Mouse (Mus musculus): ENCODE results near the gene Snap47. TPM values are rescaled to one million over a fixed set of nuclear protein-coding genes. Genes with fewer than 3 reads are reported as not detected.

The Snap47 gene
- 2.5 and 6.5 TPM in 2 replicates for polyA plus RNA-seq (2012; ENCODE audit: low replicate concordance)

DNA sequence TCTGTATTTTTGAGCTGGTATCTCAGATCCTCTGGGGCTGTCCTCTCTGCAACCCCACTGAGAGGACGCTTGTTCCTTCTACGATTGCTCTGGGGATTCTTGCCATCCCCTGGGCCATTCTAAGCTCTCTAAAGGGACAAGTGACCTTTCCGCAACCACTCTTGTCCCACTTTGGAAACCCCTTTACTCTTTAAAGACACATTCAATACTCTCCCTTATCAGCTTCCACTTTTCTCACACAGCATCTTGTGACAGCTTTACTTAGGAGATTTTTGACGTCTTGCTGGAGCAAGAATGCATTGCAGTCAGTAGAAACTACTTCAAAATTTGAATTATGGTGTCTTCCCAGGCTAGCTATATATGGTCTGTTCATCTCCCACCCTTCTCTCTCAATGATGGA is at the start of gene Snap47:
TSS of gene Snap47 (minus strand) at position 101 of the 400 bp plus-strand sequence.

DNA sequence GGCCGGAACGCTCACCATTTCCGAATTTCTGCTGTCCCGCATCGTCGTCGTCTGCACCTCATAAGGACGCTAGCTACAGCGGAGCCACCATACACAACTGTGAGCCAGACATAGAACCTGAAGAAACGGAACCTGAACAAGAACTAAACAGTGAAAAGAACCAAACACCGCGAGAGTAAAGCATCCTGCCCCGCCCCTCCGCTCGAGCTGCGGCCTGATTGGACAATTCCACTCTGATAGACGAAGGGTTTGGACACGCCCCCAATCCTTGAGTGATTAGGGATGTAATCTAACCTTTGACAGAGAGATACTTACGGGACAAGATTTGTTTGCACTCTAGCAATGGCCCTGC is 21.3 kb upstream of the Snap47 start, which contains the start of gene Zfp867:
TSS of gene Zfp867 (minus strand) at position 149 of the 352 bp plus-strand sequence.

DNA sequence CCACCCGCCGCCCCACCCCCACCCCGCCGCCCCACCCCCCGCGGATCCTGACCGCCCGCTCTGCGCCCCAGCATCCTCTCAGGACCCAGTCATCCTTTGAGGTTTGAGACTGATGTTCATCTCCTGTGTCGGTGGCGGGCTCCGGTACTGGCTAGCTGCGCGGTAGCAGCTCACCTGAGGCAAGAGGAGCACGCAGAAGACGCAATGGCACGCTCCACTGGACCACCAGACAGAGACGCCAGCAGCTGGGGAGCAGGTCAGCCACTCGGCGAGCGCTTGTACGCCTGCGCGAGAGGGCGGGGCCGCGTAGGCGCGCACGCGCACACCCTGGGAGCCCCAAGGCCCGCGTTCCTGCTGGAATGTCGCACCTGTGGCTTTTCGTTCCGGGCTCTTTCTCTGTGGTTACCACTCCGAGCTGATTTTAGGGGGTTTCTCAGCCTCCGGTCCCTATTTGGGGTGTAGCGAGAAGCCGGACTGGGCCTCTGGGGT is 1.2 kb downstream of the Snap47 start, which contains the start of gene Jmjd4:
TSS of gene Jmjd4 (plus strand) at position 305 of the 489 bp plus-strand sequence.

DNA sequence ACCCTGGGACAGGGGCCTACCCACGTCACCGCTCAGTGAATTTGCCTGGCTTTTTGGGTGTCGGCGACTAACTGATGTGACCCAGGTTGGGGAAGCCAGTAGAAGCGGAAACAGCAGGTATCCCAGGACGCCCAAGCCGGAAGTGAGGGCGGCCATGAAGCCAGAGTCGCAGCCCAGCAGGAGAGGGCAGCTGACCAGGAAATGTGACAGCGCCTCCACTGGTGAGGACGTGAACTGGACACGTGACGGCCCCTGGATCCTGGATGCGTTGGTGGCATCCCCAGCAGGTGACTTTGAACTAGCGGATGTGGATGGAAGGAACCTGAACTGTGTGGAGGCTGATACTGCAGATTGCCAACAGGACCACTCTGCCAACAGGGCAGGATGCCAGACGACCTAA is 75.5 kb downstream of the Snap47 start, which contains the start of gene Prss38:
TSS of gene Prss38 (minus strand) at position 183 of the 400 bp plus-strand sequence.

Other genes with a start within 250 kb of the Snap47 start
- gene Mrpl55, start 248.7 kb downstream of the Snap47 start, polyA plus RNA-seq (2012; ENCODE audit: low replicate concordance), result 12.2 and 19.9 TPM in 2 replicates
- 39.0 and 41.5 TPM in 2 replicates for gene 2310033P09Rik, start 242.9 kb downstream of the Snap47 start, polyA plus RNA-seq (2012; ENCODE audit: low replicate concordance)
- 169 and 214 TPM in 2 replicates for gene Arf1, start 222.9 kb downstream of the Snap47 start, polyA plus RNA-seq (2012; ENCODE audit: low replicate concordance)
- gene Wnt3a, start 160.4 kb downstream of the Snap47 start, polyA plus RNA-seq (2012; ENCODE audit: low replicate concordance), result not detected in 2 replicates
- gene Wnt9a, start 144.3 kb downstream of the Snap47 start, polyA plus RNA-seq (2012; ENCODE audit: low replicate concordance), result 0.08 and 0.16 TPM in 2 replicates
- gene Prss38, start 75.5 kb downstream of the Snap47 start, polyA plus RNA-seq (2012; ENCODE audit: low replicate concordance), result not detected in 2 replicates
- gene Jmjd4, start 1.1 kb downstream of the Snap47 start, polyA plus RNA-seq (2012; ENCODE audit: low replicate concordance), result 7.4 and 11.1 TPM in 2 replicates
- gene Zfp867, start 21.3 kb upstream of the Snap47 start, polyA plus RNA-seq (2012; ENCODE audit: low replicate concordance), result 0.21 TPM in 1 of 2 replicates, not detected in the other
- gene Zkscan17, start 75.6 kb upstream of the Snap47 start, polyA plus RNA-seq (2012; ENCODE audit: low replicate concordance), result 39.3 and 44.1 TPM in 2 replicates
- gene Nlrp3, start 90.4 kb upstream of the Snap47 start, polyA plus RNA-seq (2012; ENCODE audit: low replicate concordance), result 2.5 and 4.4 TPM in 2 replicates
- not detected in 2 replicates for gene Olfr222, start 125.0 kb upstream of the Snap47 start, polyA plus RNA-seq (2012; ENCODE audit: low replicate concordance)
- gene Olfr223, start 142.1 kb upstream of the Snap47 start, polyA plus RNA-seq (2012; ENCODE audit: low replicate concordance), result not detected in 2 replicates
- gene Mprip, start 210.1 kb upstream of the Snap47 start, polyA plus RNA-seq (2012; ENCODE audit: low replicate concordance), result 41.2 and 67.7 TPM in 2 replicates